Mouse (Mus musculus) hindbrain, embryonic 11.5 days (tissue): ENCODE results near the gene Ddx43. TPM values are rescaled to one million over a fixed set of nuclear protein-coding genes. Genes with fewer than 3 reads are reported as not detected.

ENCODE experiments used
- ATAC-seq: fragments of 200-750 bp; cut with Nextera tagmentation; 2 replicates; pipeline ENCODE4 v1.8.0; 2017; ENCODE audit warnings: mild to moderate bottlenecking, moderate TSS enrichment, moderate library complexity; ENCODE audit not compliant: low FRiP score
- DNase-seq: peaks from one replicate; pipeline ENCODE4 v3.0.0-alpha.2; 2015; ENCODE audit warnings: low spot score
- H3K27ac ChIP-seq: fragments of 300-500 bp; sonication (generic); 2 replicates; pipeline ENCODE4 v1.5.1; 2014; ENCODE audit warnings: mild to moderate bottlenecking, low read depth, low read length
- H3K27me3 ChIP-seq: fragments of 300-500 bp; sonication (generic); 2 replicates; pipeline ENCODE4 v1.6.1; 2014; ENCODE audit warnings: mild to moderate bottlenecking, low read length, moderate library complexity, mixed read lengths; ENCODE audit not compliant: control insufficient read depth, insufficient read depth
- H3K36me3 ChIP-seq: fragments of 300-500 bp; sonication (generic); 2 replicates; pipeline ENCODE4 v1.6.1; 2014; ENCODE audit warnings: mild to moderate bottlenecking, low read length, moderate library complexity, mixed read lengths; ENCODE audit not compliant: control insufficient read depth, insufficient read depth
- H3K4me1 ChIP-seq: fragments of 300-500 bp; sonication (generic); replicated peaks from 2 replicates; pipeline ENCODE4 v1.6.1; 2014; ENCODE audit warnings: low read length, mixed read lengths; ENCODE audit not compliant: control insufficient read depth, insufficient read depth
- H3K4me2 ChIP-seq: fragments of 300-500 bp; sonication (generic); replicated peaks from 2 replicates; pipeline ENCODE4 v1.6.1; 2014; ENCODE audit warnings: mild to moderate bottlenecking, low read depth, low read length
- H3K4me3 ChIP-seq: fragments of 300-500 bp; sonication (generic); 2 replicates; pipeline ENCODE4 v1.5.1; 2014; ENCODE audit warnings: low read depth, low read length
- H3K9ac ChIP-seq: fragments of 300-500 bp; sonication (generic); 2 replicates; pipeline ENCODE4 v1.6.1; 2014; ENCODE audit warnings: low read depth, low read length
- H3K9me3 ChIP-seq: fragments of 300-500 bp; sonication (generic); 2 replicates; pipeline ENCODE4 v1.6.1; 2016; ENCODE audit warnings: low read length; ENCODE audit not compliant: control insufficient read depth
- WGBS: fragments of 180-500 bp; shearing (Covaris S2); extraction: QIAGEN DNeasy Blood & Tissue Kit; methylation state at CpG from one replicate; pipeline ENCODE4 v1.1.7; 2014; 5-methylcytosine and 5-hydroxymethylcytosine counted together
- polyA plus RNA-seq: library from polyadenylated mRNA; unstranded; fragments of >200 nt; fragmentation: Nextera tagmentation; extraction: Ambion mirVana; gene quantifications from 2 replicates; pipeline ENCODE4 v1.2.1, GENCODE M21; 2014

Ddx43 gene
- polyA plus RNA-seq, 1 experiment from 2014 or later: 0.14 TPM

DNA sequence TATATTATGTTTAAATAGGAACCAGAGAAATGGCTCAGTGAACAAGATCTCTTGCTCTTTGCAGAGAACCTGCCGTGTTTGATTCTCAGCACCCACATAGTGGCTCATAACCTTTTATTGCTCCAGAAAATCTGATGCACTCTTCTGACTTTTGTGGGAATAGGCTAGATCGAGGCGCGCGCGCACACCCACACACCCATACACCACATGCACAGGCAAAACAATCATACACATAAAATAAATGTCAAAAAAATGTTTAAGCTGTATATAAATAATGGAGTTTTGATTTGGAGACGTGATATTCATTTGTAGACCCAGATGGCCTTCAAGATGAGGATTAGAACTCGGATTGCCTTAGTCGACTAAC is 52.0 kb downstream of the Ddx43 start:
- H3K27me3 ChIP-seq: peaks cover 28% of the 10 kb centered on the region
- 31% methylated on average over 9 of the region's 9 CpGs for WGBS
- H3K4me1 ChIP-seq: peaks cover 3% of the 10 kb centered on the region; the same call in 1 of the 2 replicates
- peak overlapping the region; percentile 90 for H3K9ac ChIP-seq
- no peak for DNase-seq
- no peaks in the 10 kb centered on the region for H3K9me3 ChIP-seq
- H3K27ac ChIP-seq: no peak overlapping the region
- H3K36me3 ChIP-seq: no peaks in the 10 kb centered on the region
- H3K4me3 ChIP-seq: peak overlapping the region; percentile 99
- peak overlapping the region; percentile 42 for H3K4me2 ChIP-seq
- peak; percentile 58 for ATAC-seq

DNA sequence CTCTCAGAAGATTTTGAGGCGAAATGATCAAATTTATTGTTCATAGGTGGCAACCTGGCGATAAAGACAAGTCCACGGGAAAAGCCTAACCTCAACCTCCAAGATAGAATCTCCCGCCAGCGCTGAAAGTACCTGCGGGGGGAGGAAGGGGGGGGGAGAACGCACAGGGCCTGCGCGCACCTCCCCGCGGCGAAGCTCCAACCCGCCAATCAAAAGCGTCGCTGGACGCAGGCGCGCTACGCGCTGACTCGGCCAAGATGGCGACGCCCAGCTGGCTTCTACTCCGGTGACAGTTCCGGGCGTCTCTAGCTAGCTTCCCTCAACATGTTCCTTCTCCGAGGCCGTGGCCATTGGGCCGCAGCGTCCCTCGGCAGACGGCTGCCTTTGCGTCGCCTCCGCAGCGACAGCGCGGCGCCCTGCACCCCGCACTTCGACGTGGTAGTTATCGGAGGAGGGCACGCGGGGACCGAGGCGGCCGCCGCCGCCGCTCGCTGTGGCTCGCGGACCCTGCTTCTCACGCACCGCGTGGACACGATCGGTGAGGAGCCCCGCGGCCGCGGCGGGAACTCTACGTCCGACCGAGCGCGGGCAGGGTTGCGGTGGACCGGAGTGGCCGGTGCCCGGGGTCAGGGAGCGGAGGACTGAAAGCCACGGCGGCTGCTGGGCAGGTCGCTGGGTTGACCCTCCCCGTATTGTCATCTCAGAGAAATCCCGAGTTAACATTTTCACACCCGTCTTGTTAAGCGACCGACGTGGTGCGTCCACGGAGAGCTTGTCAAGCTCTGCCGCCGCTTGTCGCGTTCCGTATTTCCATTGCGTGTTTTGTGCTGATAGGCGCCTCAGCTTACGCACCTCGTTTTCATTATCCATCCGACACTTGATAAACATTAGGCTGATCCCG is 52.6 kb downstream of the Ddx43 start, which contains the start of the genes Mto1 and Gm17324:
TSS of gene Mto1 (plus strand) at position 236 of the 901 bp plus-strand sequence.
TSS of gene Gm17324 (minus strand) at position 814 of the 901 bp plus-strand sequence.
- Histone ChIP-seq H3K9me3 (no peaks in the 10 kb centered on the region), H3K4me3 (peak within 1 kb of the TSS; percentile 99), H3K27me3 (peaks cover 22% of the 10 kb centered on the region), H3K4me1 (no peaks in the 10 kb centered on the region; the same call in 1 of the 2 replicates), H3K9ac (peak within 1 kb of the TSS; percentile 90), H3K36me3 (no peaks in the 10 kb centered on the region), H3K4me2 (peak within 1 kb of the TSS; percentile 75), H3K27ac (peak within 1 kb of the TSS; percentile 83)
- ATAC-seq (peak; percentile 95), DNase-seq (peak; percentile 96)
- under 1% methylated on average over 80 of the region's 96 CpGs for WGBS

DNA sequence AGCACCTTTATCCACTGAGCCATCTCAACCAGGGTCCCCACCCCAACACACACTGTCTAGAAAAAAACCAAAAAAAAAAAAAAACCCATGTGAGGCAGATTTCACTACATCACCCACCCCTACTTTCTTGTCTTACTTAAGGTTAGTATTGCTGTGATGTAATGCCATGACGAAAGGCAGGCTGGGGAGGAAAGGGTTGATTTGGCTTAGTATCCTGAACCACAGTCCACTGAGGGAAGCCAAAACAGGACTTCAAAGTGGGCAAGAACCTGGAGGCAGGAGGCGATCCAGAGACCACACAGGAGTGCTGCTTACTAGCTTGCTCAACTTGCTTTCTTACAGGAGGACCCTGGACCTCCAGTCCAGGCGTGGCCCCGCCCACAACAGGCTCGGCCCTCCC is 54.8 kb downstream of the Ddx43 start:
- Histone ChIP-seq H3K27me3 (peaks cover 4% of the 10 kb centered on the region), H3K9me3 (no peaks in the 10 kb centered on the region), H3K9ac (no peak overlapping the region), H3K4me3 (no peak overlapping the region), H3K4me2 (no peak overlapping the region), H3K27ac (no peak overlapping the region), H3K4me1 (no peaks in the 10 kb centered on the region; the same call in 1 of the 2 replicates), H3K36me3 (0 out of 2 replicates have a peak, but pooled peaks cover 2% of the 10 kb centered on the region)
- no peak for ATAC-seq
- no peak for DNase-seq
- WGBS: 80% methylated on average over 5 of the region's 5 CpGs

DNA sequence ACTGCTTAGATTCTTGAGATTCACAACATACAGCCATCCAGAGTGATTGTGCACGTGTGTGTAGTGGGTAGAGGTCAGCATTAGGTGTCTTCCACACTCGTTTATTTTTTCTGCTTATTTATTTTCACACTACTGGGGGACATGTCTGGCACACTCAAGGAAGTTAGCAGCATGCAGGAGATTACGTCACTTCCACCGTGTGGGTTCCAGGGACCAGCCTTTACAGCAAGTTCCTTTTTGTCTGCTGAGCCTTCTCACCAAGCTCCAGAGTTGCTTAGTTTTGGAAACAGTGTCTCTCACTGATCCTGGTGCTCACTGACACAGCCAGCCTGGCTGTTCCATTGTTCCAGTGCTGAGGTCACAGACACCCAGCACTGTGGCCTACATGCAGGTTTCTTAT is 55.8 kb downstream of the Ddx43 start:
- Histone ChIP-seq H3K27me3 (no peaks in the 10 kb centered on the region), H3K9ac (no peak overlapping the region), H3K9me3 (no peaks in the 10 kb centered on the region), H3K4me3 (no peak overlapping the region), H3K4me2 (no peak overlapping the region), H3K36me3 (0 out of 2 replicates have a peak, but pooled peaks cover 2% of the 10 kb centered on the region), H3K27ac (no peak overlapping the region), H3K4me1 (no peaks in the 10 kb centered on the region; the same call in 1 of the 2 replicates)
- ATAC-seq (no peak), DNase-seq (no peak)
- WGBS: 82% methylated on average over 4 of the region's 4 CpGs

DNA sequence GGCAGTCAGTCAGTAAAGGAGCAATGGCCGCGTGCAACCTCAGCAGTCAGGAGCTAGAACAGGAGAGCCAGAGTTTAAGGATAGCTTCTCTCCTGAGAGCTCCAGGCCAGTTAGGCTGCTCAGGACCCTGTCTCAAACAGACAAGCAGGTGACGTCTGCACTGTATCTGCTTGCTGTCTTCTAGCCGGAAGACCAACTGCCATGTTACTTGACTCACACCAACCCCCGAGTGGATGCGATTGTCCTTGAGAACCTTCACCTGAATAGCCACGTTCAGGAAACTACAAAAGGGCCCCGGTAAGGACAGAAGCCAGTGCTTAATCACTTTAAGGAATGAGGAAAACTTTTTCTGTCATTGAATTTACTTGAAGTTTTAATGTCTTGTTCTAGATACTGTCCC is 61.4 kb downstream of the Ddx43 start:
- Histone ChIP-seq H3K36me3 (peaks cover 8% of the 10 kb centered on the region; the same call in 1 of the 2 replicates), H3K4me2 (no peak overlapping the region), H3K9me3 (no peaks in the 10 kb centered on the region), H3K9ac (no peak overlapping the region), H3K27me3 (no peaks in the 10 kb centered on the region), H3K4me1 (no peaks in the 10 kb centered on the region), H3K27ac (no peak overlapping the region), H3K4me3 (no peak overlapping the region)
- 92% methylated on average over 8 of the region's 8 CpGs for WGBS
- DNase-seq: no peak
- ATAC-seq: no peak

- H3K27me3 ChIP-seq: no peaks in the 10 kb centered on the region
- H3K4me1 ChIP-seq: no peaks in the 10 kb centered on the region
- DNase-seq (no peak), ATAC-seq (no peak)
- no peak overlapping the region for H3K9ac ChIP-seq
- no peaks in the 10 kb centered on the region for H3K9me3 ChIP-seq
- no peak overlapping the region for H3K27ac ChIP-seq
- 93% methylated on average over 4 of the region's 4 CpGs for WGBS
- no peak overlapping the region for H3K4me3 ChIP-seq
- peaks cover 10% of the 10 kb centered on the region; the same call in 1 of the 2 replicates for H3K36me3 ChIP-seq
- H3K4me2 ChIP-seq: no peak overlapping the region
These were observed 67.8 kb downstream of the Ddx43 start for GRCm38 (mm10) chr9:78463337-78463736.

- Histone ChIP-seq H3K27me3 (no peaks in the 10 kb centered on the region), H3K4me1 (no peaks in the 10 kb centered on the region)
These were observed 70.1 kb downstream of the Ddx43 start for GRCm38 (mm10) chr9:78465725-78466124.

More at GRCm38 (mm10) chr9:78465725-78466124, 70.1 kb downstream of the Ddx43 start:
- no peak overlapping the region for H3K9ac ChIP-seq
- 91% methylated on average over 3 of the region's 3 CpGs for WGBS
- ATAC-seq: no peak
- peaks cover 11% of the 10 kb centered on the region; the same call in 1 of the 2 replicates for H3K36me3 ChIP-seq
- H3K27ac ChIP-seq: no peak overlapping the region
- no peak overlapping the region for H3K4me3 ChIP-seq
- H3K4me2 ChIP-seq: no peak overlapping the region
- DNase-seq: no peak
- no peaks in the 10 kb centered on the region for H3K9me3 ChIP-seq
